Mouse (Mus musculus) liver, adult 2 months (tissue): Measurements from ENCODE around the gene Mob2. TPM values are rescaled to one million over a fixed set of nuclear protein-coding genes. Genes with fewer than 3 reads are reported as not detected.

ENCODE experiments used
- DNase-seq: peaks from one replicate; pipeline ENCODE4 v3.0.0-alpha.2; 2011; ENCODE audit warnings: low read depth, low spot score; ENCODE audit errors: extremely low read depth
- H3K27ac ChIP-seq: fragments of 200-500 bp; replicated peaks from 2 replicates; pipeline ENCODE4 v1.5.1; 2012; ENCODE audit warnings: low read depth, mild to moderate bottlenecking, control low read depth, inconsistent platforms, low read length; ENCODE audit not compliant: insufficient read depth
- H3K27me3 ChIP-seq: fragments of 200-500 bp; 2 replicates; pipeline ENCODE4 v1.6.1; 2012; ENCODE audit warnings: mild to moderate bottlenecking, moderate library complexity, low read length, inconsistent platforms; ENCODE audit not compliant: control insufficient read depth, insufficient read depth
- H3K36me3 ChIP-seq: fragments of 200-500 bp; 2 replicates; pipeline ENCODE4 v1.6.1; 2012; ENCODE audit warnings: low read length, inconsistent platforms; ENCODE audit not compliant: control insufficient read depth, insufficient read depth
- H3K4me1 ChIP-seq: fragments of 200-500 bp; 2 replicates; pipeline ENCODE4 v1.6.1; 2011; ENCODE audit warnings: low read length; ENCODE audit not compliant: control insufficient read depth, insufficient read depth
- H3K4me3 ChIP-seq: fragments of 200-500 bp; 2 replicates; pipeline ENCODE4 v1.5.1; 2011; ENCODE audit warnings: low read depth, mild to moderate bottlenecking, control low read depth, low read length, moderate library complexity; ENCODE audit not compliant: insufficient read depth
- H3K79me2 ChIP-seq: fragments of 200-500 bp; 2 replicates; pipeline ENCODE4 v1.6.1; 2012; ENCODE audit warnings: inconsistent platforms, mild to moderate bottlenecking, low read length, moderate library complexity; ENCODE audit not compliant: control insufficient read depth, insufficient read depth
- H3K9ac ChIP-seq: fragments of 200-500 bp; 2 replicates; pipeline ENCODE4 v1.6.1; 2012; ENCODE audit warnings: low read depth, mild to moderate bottlenecking, control low read depth, inconsistent platforms, low read length
- CTCF ChIP-seq: fragments of 200-500 bp; IDR thresholded peaks from 2 replicates; pipeline ENCODE4 v1.5.1; 2011; ENCODE audit warnings: low read depth, low read length, control low read depth
- POLR2A ChIP-seq: fragments of 200-500 bp; IDR thresholded peaks from 2 replicates; pipeline ENCODE4 v1.6.1; 2011; ENCODE audit warnings: low read length, control low read depth; ENCODE audit not compliant: insufficient read depth; ENCODE audit errors: extremely low read depth
- WGBS: fragments of 180-500 bp; shearing (Covaris S2); methylation state at CpG from one replicate; pipeline ENCODE4 v1.1.7; 2018; 5-methylcytosine and 5-hydroxymethylcytosine counted together
- polyA plus RNA-seq: library from polyadenylated mRNA; depleted of rRNA; stranded (reverse); fragments of >200 nt; gene quantifications from 2 replicates; pipeline ENCODE4 v1.2.3, GENCODE M21; 2012; rRNA removed
- total RNA-seq: library from RNA; depleted of rRNA; stranded (reverse); fragments of >200 nt; gene quantifications from 2 replicates; pipeline ENCODE4 v1.2.3, GENCODE M21; 2014; rRNA removed

The Mob2 gene
- total and polyA plus RNA-seq, 2 experiments = 24.0 to 27.6 TPM

DNA sequence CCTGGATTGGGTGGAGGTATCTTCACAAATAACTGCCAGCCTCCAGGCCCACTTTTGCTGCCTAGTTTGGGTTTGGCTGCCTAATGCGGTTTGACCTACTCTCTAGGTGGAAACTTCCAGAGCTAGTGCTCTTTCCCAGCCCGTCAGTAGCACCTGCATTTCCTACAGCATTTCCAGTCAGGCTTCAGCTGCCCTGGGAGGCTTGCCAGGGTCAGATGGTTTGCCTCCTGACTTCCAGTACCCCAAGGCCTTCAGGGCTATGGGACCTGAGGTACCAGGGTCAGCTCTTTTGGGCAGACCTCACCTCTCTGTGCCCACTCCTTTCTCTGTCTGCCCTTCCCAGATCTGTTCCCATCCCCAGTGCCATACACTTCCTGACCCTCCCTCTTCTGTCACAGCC is 99.9 kb downstream of the Mob2 start:
- Histone ChIP-seq H3K27me3 (no peaks in the 10 kb centered on the region; the same call in 1 of the 2 replicates), H3K27ac (no peak overlapping the region), H3K79me2 (no peaks in the 10 kb centered on the region), H3K4me1 (no peaks in the 10 kb centered on the region), H3K4me3 (no peak overlapping the region), H3K9ac (no peak overlapping the region), H3K36me3 (no peaks in the 10 kb centered on the region)
- TF ChIP-seq POLR2A = no peak
- TF ChIP-seq CTCF = no peak
- no peak for DNase-seq
- 85% methylated on average over 2 of the region's 2 CpGs for WGBS

GRCm38 (mm10) chr7:141959133-141959532 is 101.7 kb downstream of the Mob2 start:
- TF ChIP-seq CTCF (no peak), POLR2A (no peak)
- no peak for DNase-seq
- WGBS = 76% methylated on average over 1 of the region's 1 CpGs

More at GRCm38 (mm10) chr7:141959133-141959532, 101.7 kb downstream of the Mob2 start:
- Histone ChIP-seq H3K36me3 (no peaks in the 10 kb centered on the region), H3K79me2 (no peaks in the 10 kb centered on the region), H3K27ac (no peak overlapping the region), H3K4me3 (no peak overlapping the region), H3K27me3 (no peaks in the 10 kb centered on the region; the same call in 1 of the 2 replicates), H3K9ac (no peak overlapping the region), H3K4me1 (no peaks in the 10 kb centered on the region)

Other genes starting within 250 kb of the Mob2 start
- not detected in 2 replicates for gene Muc5b, start 222.0 kb downstream of the Mob2 start, total RNA-seq
- under 0.01 TPM in 1 of 2 replicates, not detected in the other for gene Muc5b, start 222.0 kb downstream of the Mob2 start, polyA plus RNA-seq
- gene Tollip, start 142.6 kb downstream of the Mob2 start, total RNA-seq = 25.9 and 32.3 TPM in 2 replicates
- gene Tollip, start 142.6 kb downstream of the Mob2 start, polyA plus RNA-seq = 48.2 and 51.6 TPM in 2 replicates
- 0.07 and 0.09 TPM in 2 replicates for gene Brsk2, start 111.3 kb downstream of the Mob2 start, total RNA-seq
- not detected in 2 replicates for gene Brsk2, start 111.3 kb downstream of the Mob2 start, polyA plus RNA-seq
- gene Dusp8, start 34.8 kb upstream of the Mob2 start, total RNA-seq = under 0.01 and 0.07 TPM in 2 replicates
- gene Dusp8, start 34.8 kb upstream of the Mob2 start, polyA plus RNA-seq = 0.16 and 0.48 TPM in 2 replicates
- not detected in 2 replicates for gene Gm45618, start 59.7 kb upstream of the Mob2 start, total RNA-seq
- not detected in 2 replicates for gene Gm45618, start 59.7 kb upstream of the Mob2 start, polyA plus RNA-seq
- gene Gm39115, start 75.0 kb upstream of the Mob2 start, total RNA-seq = not detected in 2 replicates
- not detected in 2 replicates for gene Gm39115, start 75.0 kb upstream of the Mob2 start, polyA plus RNA-seq
- not detected in 2 replicates for gene Gm45337, start 83.5 kb upstream of the Mob2 start, total RNA-seq
- not detected in 2 replicates for gene Gm45337, start 83.5 kb upstream of the Mob2 start, polyA plus RNA-seq
- gene Gm29735, start 96.0 kb upstream of the Mob2 start, total RNA-seq = not detected in 2 replicates
- gene Gm29735, start 96.0 kb upstream of the Mob2 start, polyA plus RNA-seq = not detected in 2 replicates
- not detected in 2 replicates for gene Gm4553, start 104.7 kb upstream of the Mob2 start, total RNA-seq
- gene Gm4553, start 104.7 kb upstream of the Mob2 start, polyA plus RNA-seq = not detected in 2 replicates
- not detected in 2 replicates for gene Krtap5-2, start 114.9 kb upstream of the Mob2 start, total RNA-seq
- gene Krtap5-2, start 114.9 kb upstream of the Mob2 start, polyA plus RNA-seq = not detected in 2 replicates
- gene Gm10153, start 129.3 kb upstream of the Mob2 start, total RNA-seq = not detected in 2 replicates
- not detected in 2 replicates for gene Gm10153, start 129.3 kb upstream of the Mob2 start, polyA plus RNA-seq
- gene Krtap5-3, start 140.3 kb upstream of the Mob2 start, total RNA-seq = not detected in 2 replicates
- not detected in 2 replicates for gene Krtap5-3, start 140.3 kb upstream of the Mob2 start, polyA plus RNA-seq
- gene Gm7579, start 150.8 kb upstream of the Mob2 start, total RNA-seq = not detected in 2 replicates
- gene Gm7579, start 150.8 kb upstream of the Mob2 start, polyA plus RNA-seq = not detected in 2 replicates
- not detected in 2 replicates for gene Krtap5-5, start 168.9 kb upstream of the Mob2 start, total RNA-seq
- not detected in 2 replicates for gene Krtap5-5, start 168.9 kb upstream of the Mob2 start, polyA plus RNA-seq
- not detected in 2 replicates for gene Gm40460, start 180.0 kb upstream of the Mob2 start, total RNA-seq
- gene Gm40460, start 180.0 kb upstream of the Mob2 start, polyA plus RNA-seq = not detected in 2 replicates
- gene Gm2431, start 197.3 kb upstream of the Mob2 start, total RNA-seq = not detected in 2 replicates
- gene Gm2431, start 197.3 kb upstream of the Mob2 start, polyA plus RNA-seq = not detected in 2 replicates
- not detected in 2 replicates for gene Gm4559, start 213.3 kb upstream of the Mob2 start, total RNA-seq
- gene Gm4559, start 213.3 kb upstream of the Mob2 start, polyA plus RNA-seq = not detected in 2 replicates
- not detected in 2 replicates for gene Krtap5-1, start 236.1 kb upstream of the Mob2 start, total RNA-seq
- gene Krtap5-1, start 236.1 kb upstream of the Mob2 start, polyA plus RNA-seq = not detected in 2 replicates
- gene Krtap5-4, start 242.5 kb upstream of the Mob2 start, total RNA-seq = not detected in 2 replicates
- gene Krtap5-4, start 242.5 kb upstream of the Mob2 start, polyA plus RNA-seq = not detected in 2 replicates